Mouse (Mus musculus): ENCODE data around the gene Adam17. TPM values are rescaled to one million over a fixed set of nuclear protein-coding genes. Genes with fewer than 3 reads are reported as not detected.

Gene Adam17
- total RNA-seq, 2 experiments from 2014 or later = 38.1 to 48.1 TPM

Other genes starting within 250 kb of the Adam17 start
- 138 and 156 TPM in 2 replicates for gene Cpsf3, start 88.2 kb downstream of the Adam17 start, total RNA-seq (2015)
- 94.2 and 109 TPM in 2 replicates for gene Cpsf3, start 88.2 kb downstream of the Adam17 start, total RNA-seq (2017)
- 36.5 and 40.6 TPM in 2 replicates for gene Itgb1bp1, start 87.3 kb downstream of the Adam17 start, total RNA-seq (2015)
- 28.4 and 32.2 TPM in 2 replicates for gene Itgb1bp1, start 87.3 kb downstream of the Adam17 start, total RNA-seq (2017)
- gene Iah1, start 57.2 kb downstream of the Adam17 start, total RNA-seq (2015) = 37.2 and 40.1 TPM in 2 replicates
- 29.4 and 36.3 TPM in 2 replicates for gene Iah1, start 57.2 kb downstream of the Adam17 start, total RNA-seq (2017)
- 333 and 362 TPM in 2 replicates for gene Ywhaq, start 44.0 kb upstream of the Adam17 start, total RNA-seq (2015)
- gene Ywhaq, start 44.0 kb upstream of the Adam17 start, total RNA-seq (2017) = 169 and 171 TPM in 2 replicates

Measured in megakaryocyte progenitor cell, adult 5-6 weeks (primary cell).